Mouse (Mus musculus) embryonic fibroblast, embryonic 13.5 days (primary cell): ENCODE results near the gene Ptpn7. TPM values are rescaled to one million over a fixed set of nuclear protein-coding genes. Genes with fewer than 3 reads are reported as not detected.
A peak's percentile ranks its signal among the peaks of the same experiment; 100 is the strongest.

ENCODE experiments used
- H3K27ac ChIP-seq: 2 replicates; pipeline ENCODE4 v1.5.1; 2012; ENCODE audit warnings: low read length, control low read depth, inconsistent platforms; ENCODE audit not compliant: insufficient read depth
- H3K4me1 ChIP-seq: 2 replicates; pipeline ENCODE4 v1.6.1; 2011; ENCODE audit warnings: low read length; ENCODE audit not compliant: control insufficient read depth, insufficient read depth
- H3K4me3 ChIP-seq: 2 replicates; pipeline ENCODE4 v1.5.1; 2011; ENCODE audit warnings: mild to moderate bottlenecking, control low read depth, low read length; ENCODE audit not compliant: insufficient read depth
- CTCF ChIP-seq: IDR thresholded peaks from 2 replicates; pipeline ENCODE4 v1.5.1; 2011; ENCODE audit warnings: mild to moderate bottlenecking, control low read depth, low read length, moderate library complexity, borderline replicate concordance; ENCODE audit not compliant: insufficient read depth
- POLR2A ChIP-seq: IDR thresholded peaks from 2 replicates; pipeline ENCODE4 v1.6.1; 2011; ENCODE audit warnings: low read depth, mild to moderate bottlenecking, control low read depth, low read length, moderate library complexity
- polyA plus RNA-seq: library from polyadenylated mRNA; stranded (reverse); fragments of >200 nt; gene quantifications from 2 replicates; pipeline ENCODE4 v1.2.4, GENCODE M21; 2011; ENCODE audit warnings: low read depth; ENCODE audit not compliant: missing spikeins, insufficient read length

The Ptpn7 gene
- polyA plus RNA-seq = 0.79 and 0.85 TPM in 2 replicates

DNA sequence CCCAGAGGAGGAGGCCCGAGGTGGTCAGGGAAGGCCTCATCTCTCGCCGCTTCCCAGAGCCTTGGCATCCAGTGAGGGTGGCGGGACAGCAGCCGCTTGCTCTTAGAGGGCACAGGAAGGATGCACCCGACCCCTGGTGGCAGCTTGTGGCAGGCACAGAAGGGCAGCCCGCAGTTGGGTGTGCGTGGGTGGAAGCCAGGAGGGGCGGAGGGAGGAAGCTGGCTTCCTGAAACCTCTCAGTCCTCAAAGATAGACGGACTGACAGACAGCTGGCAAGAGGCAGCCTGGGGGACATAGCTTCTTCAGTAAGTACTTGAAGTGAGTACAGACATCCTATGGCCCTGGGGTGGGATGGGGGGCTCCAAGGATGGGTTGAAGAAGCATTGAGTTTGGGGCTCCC lies at the start of gene Ptpn7:
Gene Ptpn7 (plus strand): TSS at position 228 of the 400 bp plus-strand sequence.
- Histone ChIP-seq H3K4me3 (no peak within 1 kb of the TSS), H3K4me1 (peaks cover 2% of the 10 kb centered on the region; the same call in 1 of the 2 replicates), H3K27ac (no peak within 1 kb of the TSS)
- TF ChIP-seq CTCF (peak; percentile 82; the same call in 1 of the 2 replicates), POLR2A (no peak)

DNA sequence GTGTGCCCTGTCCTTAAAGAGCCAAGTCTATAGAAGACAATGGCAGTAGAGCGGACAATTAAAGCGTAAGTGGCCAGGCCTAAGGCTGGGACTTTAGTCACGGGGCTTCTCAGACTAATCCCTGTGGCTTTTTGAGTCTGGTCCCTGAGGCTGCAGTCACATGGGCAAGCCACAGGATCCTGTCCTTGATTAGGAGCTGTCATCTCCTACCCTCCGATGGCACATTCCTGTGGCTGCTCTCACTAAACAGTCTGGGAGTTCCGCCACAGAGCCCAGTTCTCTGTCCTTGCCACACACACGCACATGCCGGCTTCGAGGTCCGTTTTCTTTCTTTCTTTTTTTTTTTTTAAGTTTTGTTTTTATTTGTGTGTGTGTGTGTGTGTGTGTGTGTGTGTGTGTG lies 49.0 kb upstream of the Ptpn7 start:
- Histone ChIP-seq H3K27ac (no peak overlapping the region), H3K4me1 (no peaks in the 10 kb centered on the region), H3K4me3 (no peak overlapping the region)
- no peak for TF ChIP-seq POLR2A
- no peak for TF ChIP-seq CTCF

DNA sequence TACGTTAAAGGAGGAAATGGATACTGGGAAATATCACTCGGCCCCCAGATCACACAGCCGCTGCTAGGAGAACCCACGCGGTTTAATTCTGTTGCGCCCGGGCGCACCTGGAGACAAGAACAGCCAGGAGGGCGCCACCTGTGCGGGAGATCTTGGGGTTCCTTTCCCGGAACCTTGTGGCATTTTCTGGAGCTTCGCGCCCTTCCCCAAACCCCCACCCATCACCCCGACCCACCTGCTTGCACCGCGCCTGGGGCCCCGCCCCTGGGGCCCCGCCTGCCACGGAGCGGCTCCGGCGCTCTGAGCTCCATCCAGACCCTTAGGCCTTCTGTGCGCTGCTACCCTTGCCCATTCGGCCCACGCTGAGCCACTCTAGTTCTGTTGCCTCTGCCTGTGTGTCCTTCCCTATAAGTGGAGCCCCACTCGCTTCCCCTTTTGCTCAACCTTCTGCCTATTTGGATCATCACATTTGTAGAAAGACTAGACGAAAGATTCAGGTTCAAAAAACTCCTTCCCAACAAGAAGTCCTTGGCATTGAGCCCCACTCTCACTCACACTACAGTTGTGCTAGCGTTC lies 47.1 kb upstream of the Ptpn7 start:
- no peak overlapping the region for H3K4me3 ChIP-seq
- TF ChIP-seq CTCF = no peak
- no peak for TF ChIP-seq POLR2A

DNA sequence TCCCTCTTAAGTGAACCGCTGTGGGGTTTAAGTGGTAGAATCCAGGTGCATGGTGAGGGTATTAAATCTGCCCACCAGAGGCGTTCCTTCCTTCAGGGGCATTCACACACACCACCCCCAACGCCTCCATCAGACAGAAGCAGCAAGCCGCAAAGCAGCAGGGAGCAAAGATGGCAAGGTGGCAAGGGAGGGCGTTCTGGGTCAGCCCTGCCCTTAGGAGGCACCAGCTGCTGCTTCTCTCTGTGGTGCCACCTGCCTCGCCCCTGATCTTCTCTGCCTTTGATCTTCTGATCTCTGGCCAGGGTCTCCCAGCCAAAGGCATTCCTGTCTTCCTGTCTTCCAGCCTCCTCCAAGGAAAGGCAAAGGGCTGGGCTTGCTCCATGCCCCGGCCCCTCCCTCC lies 46.5 kb upstream of the Ptpn7 start:
- Histone ChIP-seq H3K4me3 (no peak overlapping the region), H3K27ac (no peak overlapping the region), H3K4me1 (peaks cover 2% of the 10 kb centered on the region; the same call in 1 of the 2 replicates)
- no peak for TF ChIP-seq POLR2A
- no peak for TF ChIP-seq CTCF

More for the DNA sequence above, 47.1 kb upstream of the Ptpn7 start:
- Histone ChIP-seq H3K27ac (no peak overlapping the region), H3K4me1 (no peaks in the 10 kb centered on the region)

DNA sequence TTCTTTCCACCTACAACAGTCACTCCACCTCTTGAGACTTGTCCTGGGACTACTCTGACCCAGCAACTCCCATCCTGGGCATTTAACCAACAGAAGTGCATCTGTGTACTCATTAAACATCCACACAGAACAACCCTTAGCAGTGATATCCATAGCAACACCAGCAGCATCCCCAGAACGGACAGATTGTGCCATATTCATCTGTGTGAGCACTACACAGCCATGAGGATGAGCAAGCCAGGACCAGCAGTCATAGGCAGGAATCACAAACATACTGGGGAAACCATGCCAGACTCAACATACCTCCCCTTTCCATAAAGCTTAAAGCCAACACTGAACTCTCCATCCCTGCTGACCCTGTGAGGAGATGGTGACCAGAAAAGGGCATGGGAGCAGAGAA lies 45.1 kb upstream of the Ptpn7 start:
- TF ChIP-seq POLR2A (no peak), CTCF (no peak)
- Histone ChIP-seq H3K4me3 (no peak overlapping the region), H3K4me1 (peaks cover 4% of the 10 kb centered on the region; the same call in 1 of the 2 replicates), H3K27ac (no peak overlapping the region)

DNA sequence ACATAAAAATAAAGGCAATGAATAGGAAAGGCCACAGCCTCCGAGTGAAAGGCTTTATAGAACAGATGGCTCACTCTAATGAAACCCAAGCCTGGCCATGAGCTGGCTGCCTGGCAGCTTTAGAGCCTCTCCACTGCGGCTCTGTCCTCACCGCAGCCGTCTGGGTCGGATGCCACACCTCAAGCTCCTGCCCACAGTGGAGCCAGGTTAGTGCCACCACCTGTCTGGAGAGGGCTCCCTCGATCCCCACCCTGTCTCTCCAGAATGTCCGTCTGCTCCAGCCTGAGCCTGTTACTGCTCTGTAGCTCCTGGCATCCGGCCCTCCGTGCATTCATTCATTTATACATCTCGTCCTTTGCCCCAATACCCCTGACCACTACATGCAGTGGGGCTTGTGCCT lies 42.9 kb upstream of the Ptpn7 start:
- H3K27ac ChIP-seq = no peak overlapping the region
- TF ChIP-seq CTCF = no peak
- no peak for TF ChIP-seq POLR2A
- H3K4me3 ChIP-seq = no peak overlapping the region
- peaks cover 4% of the 10 kb centered on the region; the same call in 1 of the 2 replicates for H3K4me1 ChIP-seq

DNA sequence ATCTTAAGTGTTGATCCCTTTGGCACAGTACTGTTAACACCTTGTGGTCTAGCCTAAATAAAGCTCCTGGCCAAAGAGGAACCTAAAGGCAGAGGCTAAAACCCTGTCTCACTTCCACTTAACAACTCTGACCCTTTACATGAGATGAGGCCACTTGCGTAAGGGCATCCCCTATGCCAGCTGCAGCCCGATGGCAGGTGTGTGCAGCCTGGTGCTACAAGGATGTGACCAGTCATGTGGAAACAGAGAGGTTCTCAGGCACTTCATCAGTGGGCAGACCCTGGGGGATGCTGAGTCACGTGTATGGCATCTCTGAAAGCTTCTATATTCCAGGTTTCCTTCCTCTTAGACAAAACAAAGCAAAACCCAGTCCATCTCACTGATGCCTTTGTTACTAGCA lies 41.6 kb upstream of the Ptpn7 start:
- Histone ChIP-seq H3K27ac (no peak overlapping the region), H3K4me1 (peaks cover 4% of the 10 kb centered on the region; the same call in 1 of the 2 replicates), H3K4me3 (no peak overlapping the region)
- TF ChIP-seq CTCF (no peak), POLR2A (no peak)

DNA sequence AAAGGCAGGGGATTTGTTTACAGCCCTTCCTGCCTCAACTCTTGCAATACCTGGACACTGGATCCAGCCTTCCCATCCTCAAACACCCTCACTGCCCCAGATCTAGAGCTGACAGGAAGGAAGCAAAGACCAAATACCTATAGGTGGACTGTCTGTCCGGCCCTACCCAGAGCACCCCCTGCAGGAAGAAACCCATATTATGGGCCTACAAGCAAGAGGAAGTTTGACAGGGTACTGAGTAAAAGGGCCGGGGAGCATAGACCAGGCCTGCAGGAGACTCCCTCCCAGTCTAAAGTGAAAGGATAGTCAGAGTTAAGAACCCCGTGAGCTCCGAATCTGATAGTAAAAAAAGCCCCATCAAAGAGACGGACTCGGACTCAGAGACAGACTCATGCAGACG lies 37.8 kb upstream of the Ptpn7 start:
- Histone ChIP-seq H3K4me3 (no peak overlapping the region), H3K27ac (no peak overlapping the region), H3K4me1 (peaks cover 7% of the 10 kb centered on the region; the same call in 1 of the 2 replicates)
- no peak for TF ChIP-seq CTCF
- TF ChIP-seq POLR2A = no peak

DNA sequence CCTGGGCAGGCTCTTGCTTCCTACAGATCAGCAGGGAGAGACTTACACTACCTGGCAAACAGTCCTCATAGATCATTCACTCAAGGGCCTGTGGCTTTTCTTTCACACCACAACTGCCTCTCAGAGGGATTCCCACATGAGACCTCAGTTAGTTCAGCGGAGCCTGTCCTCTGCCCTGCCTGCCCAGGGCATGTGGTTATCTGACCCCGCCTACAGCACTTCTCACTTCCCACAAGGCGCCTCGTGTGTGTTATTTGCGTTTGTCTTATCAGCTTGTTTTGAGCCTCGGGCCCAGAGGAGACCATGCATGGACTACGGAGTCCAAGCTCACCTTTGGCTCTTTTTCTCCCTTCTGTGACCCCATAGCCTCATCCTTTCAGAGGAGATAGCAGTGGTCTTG lies 37.3 kb upstream of the Ptpn7 start:
- Histone ChIP-seq H3K27ac (no peak overlapping the region), H3K4me3 (no peak overlapping the region), H3K4me1 (peaks cover 7% of the 10 kb centered on the region; the same call in 1 of the 2 replicates)
- TF ChIP-seq CTCF (no peak), POLR2A (no peak)

DNA sequence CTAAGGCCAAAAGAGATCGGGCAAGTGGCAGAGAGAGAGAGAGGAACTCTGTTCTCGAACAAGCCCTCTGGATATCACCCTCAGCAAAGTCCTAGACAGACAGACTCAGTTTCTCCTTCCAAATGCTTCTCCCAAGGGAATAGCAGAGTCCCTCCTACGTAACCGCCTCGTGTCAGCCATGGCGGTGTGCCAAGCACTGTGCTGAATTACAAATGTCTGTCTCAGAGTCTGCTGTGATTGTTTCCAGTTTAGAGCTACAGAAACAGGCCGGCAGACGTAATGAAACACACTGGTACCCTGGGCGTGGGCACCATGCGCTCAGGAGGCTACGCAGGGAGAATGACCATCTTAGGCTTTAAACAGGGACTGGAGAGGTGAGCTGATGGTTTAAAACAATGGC lies 36.2 kb upstream of the Ptpn7 start:
- H3K27ac ChIP-seq = no peak overlapping the region
- H3K4me3 ChIP-seq = no peak overlapping the region
- TF ChIP-seq POLR2A (no peak), CTCF (no peak)
- 0 out of 2 replicates have a peak, but pooled peaks cover 3% of the 10 kb centered on the region for H3K4me1 ChIP-seq
